Mouse (Mus musculus): ENCODE measurements around the gene Immp1l.

DNA sequence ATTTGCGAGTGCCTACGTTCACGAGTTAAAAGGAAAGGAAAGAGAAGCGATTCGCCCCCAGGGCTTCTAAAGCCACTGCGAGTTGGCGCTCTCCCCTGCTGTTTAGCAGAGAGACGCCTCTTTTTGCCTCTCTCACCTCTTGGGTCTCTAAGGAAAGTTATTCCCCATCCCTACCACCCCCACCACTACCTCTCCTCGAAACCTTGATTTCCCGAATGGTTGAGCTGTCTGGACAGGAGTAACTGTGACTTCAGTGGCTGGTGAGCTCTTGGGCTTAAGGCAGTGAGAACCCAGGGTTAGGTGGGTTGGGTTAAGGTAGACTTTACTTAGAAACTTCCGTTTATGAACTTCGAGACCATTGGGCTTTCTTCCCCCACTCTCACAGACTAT lies 314 bp downstream of the Immp1l start:
- TF ChIP-seq CTCF (IDR thresholded peaks at IDR 0.05; ENCODE audit: low read depth) (no peak), EP300 (IDR thresholded peaks at IDR 0.05; ENCODE audit: low read depth) (no peak)

Data from liver, embryonic 14.5 days (tissue).